Mouse (Mus musculus): ENCODE measurements around the gene AA986860.

DNA sequence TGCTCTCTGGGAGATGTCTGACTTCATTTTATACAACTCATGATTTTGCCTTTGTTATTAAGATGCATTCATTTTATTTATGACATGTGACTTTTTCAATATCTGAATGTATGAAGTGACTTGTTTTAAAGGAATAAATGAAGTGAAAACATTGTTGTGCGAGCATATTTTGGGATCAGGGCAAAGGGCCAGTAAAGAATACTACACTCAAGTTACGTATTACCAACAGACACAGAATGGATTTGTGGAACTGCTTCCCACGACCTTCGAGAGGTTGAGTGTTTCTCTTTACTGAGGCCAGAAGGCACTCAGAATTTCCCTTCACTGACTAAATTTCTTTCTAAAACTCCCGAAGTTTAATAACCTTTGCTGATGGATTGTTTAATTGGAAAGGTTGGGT is 7.6 kb upstream of the AA986860 start:
- no peak for TF ChIP-seq CTCF (IDR thresholded peaks at IDR 0.05; ENCODE audit: insufficient read depth, low read length)
- TF ChIP-seq POLR2A (IDR thresholded peaks at IDR 0.05; ENCODE audit: borderline replicate concordance, extremely low read depth, low read depth, low read length): no peak
